Mouse (Mus musculus): ENCODE data around the gene Nudt3. TPM values are rescaled to one million over a fixed set of nuclear protein-coding genes. Genes with fewer than 3 reads are reported as not detected.

Nudt3 gene
- total and polyA plus RNA-seq, 3 experiments = 54.4 to 69.2 (median 58.3) TPM

DNA sequence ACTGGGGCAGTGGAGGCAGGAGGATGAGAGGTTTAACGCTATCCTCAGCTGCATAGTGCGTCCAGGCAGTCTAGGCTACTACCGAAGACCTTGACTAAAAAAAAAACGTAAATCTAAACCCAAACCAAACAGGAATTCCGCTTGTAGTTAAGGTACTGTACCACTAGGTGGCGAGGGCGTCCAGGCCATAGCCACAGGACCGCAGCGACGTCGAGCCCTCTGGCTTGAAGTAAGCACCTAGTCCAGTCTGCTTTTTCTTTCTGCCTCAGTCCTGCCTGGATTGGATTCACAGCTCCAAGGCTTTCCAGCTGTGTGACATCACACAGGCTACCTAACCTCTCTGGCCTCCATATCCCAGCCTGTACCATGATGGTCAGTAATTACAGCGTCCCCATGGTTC lies 26.9 kb upstream of the Nudt3 start:
- Histone ChIP-seq H3K9me3 (replicated peaks; ENCODE audit: low read length) (peaks cover 7% of the 10 kb centered on the region), H3K36me3 (replicated peaks in 1 of 2; ENCODE audit: control insufficient read depth in 1 of 2, insufficient read depth in 1 of 2, low read length in 1 of 2) (no peaks in the 10 kb centered on the region), H3K4me2 (ENCODE audit: insufficient read depth, low read depth, poor library complexity, severe bottlenecking) (no peak overlapping the region), H3K79me2 (replicated peaks; ENCODE audit: control insufficient read depth, extremely low read depth, insufficient read depth, poor library complexity, severe bottlenecking) (no peaks in the 10 kb centered on the region), H3K27me3 (replicated peaks) (peaks cover 13% of the 10 kb centered on the region), H3K4me3 (replicated peaks in 1 of 3; ENCODE audit: low read depth in 2 of 3, low read length in 2 of 3, poor library complexity in 1 of 3) (no peak overlapping the region), H3K27ac (ENCODE audit: insufficient read depth, low read depth) (no peak overlapping the region), H3K4me1 (ENCODE audit: control insufficient read depth in 1 of 2, insufficient read depth in 2 of 2) (peaks cover 7 to 16% of the 10 kb centered on the region in 2 experiments; a peak in 3 of 4 replicates), H3K9ac (ENCODE audit: insufficient read depth, low read depth) (no peak overlapping the region)
- dilution Hi-C loops (cut with MboI; ENCODE audit: extremely low pct_ligation_motif_present, extremely low pct_unique_long_range_greater_than_20kb, low sequenced_read_pairs) (no loop called here), in situ Hi-C loops (cut with MboI; ENCODE audit: low pct_ligation_motif_present, low pct_unique_long_range_greater_than_20kb, low sequenced_read_pairs) (loop anchor here (10.0 kb wide), 1 partner anchor 75 kb away; the partner anchor contains the start of gene Spdef)
- TF ChIP-seq ZKSCAN1 (IDR thresholded peaks at IDR 0.05; ENCODE audit: borderline replicate concordance, low read depth, low read length) (no peak), TCF12 (IDR thresholded peaks at IDR 0.05; ENCODE audit: low read depth, low read length) (no peak), HCFC1 (IDR thresholded peaks at IDR 0.05; ENCODE audit: low read depth, low read length) (no peak), JUND (conservative IDR thresholded peaks at IDR 0.05; ENCODE audit: low read depth, low read length) (no peak), TBP (conservative IDR thresholded peaks at IDR 0.05; ENCODE audit: low read depth, low read length) (no peak), RAD21 (IDR thresholded peaks at IDR 0.05; ENCODE audit: low read depth, low read length) (peak; percentile 94), CTCF (conservative IDR thresholded peaks at IDR 0.05 in 1 of 2, IDR thresholded peaks at IDR 0.05 in 1 of 2; ENCODE audit: low read depth in 2 of 2, low read length in 2 of 2) (peak; percentile 76 to 95), NELFE (IDR thresholded peaks at IDR 0.05; ENCODE audit: low read depth, low read length) (no peak), SMC3 (IDR thresholded peaks at IDR 0.05; ENCODE audit: low read depth, low read length) (peak; percentile 95), ELF1 (IDR thresholded peaks at IDR 0.05; ENCODE audit: low read depth, low read length) (no peak), MAFK (IDR thresholded peaks at IDR 0.05; ENCODE audit: insufficient replicate concordance, low read length) (no peak), USF1 (IDR thresholded peaks at IDR 0.05; ENCODE audit: low read depth, low read length) (no peak), MEF2A (IDR thresholded peaks at IDR 0.05; ENCODE audit: borderline replicate concordance, low read depth, low read length) (0 out of 2 replicates have a peak, but pooled peaks have one; percentile 11), ZMIZ1 (IDR thresholded peaks at IDR 0.05; ENCODE audit: low read depth, low read length) (no peak), CHD1 (IDR thresholded peaks at IDR 0.05; ENCODE audit: low read depth, low read length) (no peak), GABPA (IDR thresholded peaks at IDR 0.05; ENCODE audit: insufficient replicate concordance, low read depth, low read length) (no peak), MAX (IDR thresholded peaks at IDR 0.05; ENCODE audit: low read length) (no peak), EP300 (IDR thresholded peaks at IDR 0.05; ENCODE audit: low read length) (no peak), USF2 (conservative IDR thresholded peaks at IDR 0.05; ENCODE audit: low read depth, low read length) (no peak), PAX5 (IDR thresholded peaks at IDR 0.05; ENCODE audit: low read length) (no peak), POLR2A (IDR thresholded peaks at IDR 0.05; ENCODE audit: low read depth, low read length) (no peak), POLR2AphosphoS2 (IDR thresholded peaks at IDR 0.05; ENCODE audit: low read depth, low read length) (no peak), JUN (IDR thresholded peaks at IDR 0.05; ENCODE audit: insufficient read depth, low read depth, low read length) (no peak), KAT2A (IDR thresholded peaks at IDR 0.05; ENCODE audit: insufficient replicate concordance, low read length) (no peak), IRF4 (IDR thresholded peaks at IDR 0.05; ENCODE audit: low read depth, low read length) (no peak), UBTF (IDR thresholded peaks at IDR 0.05; ENCODE audit: low read depth, low read length) (no peak), ZC3H11A (IDR thresholded peaks at IDR 0.05; ENCODE audit: low read depth, low read length) (peak; percentile 58), MYC (IDR thresholded peaks at IDR 0.05; ENCODE audit: low read depth, low read length) (no peak), BHLHE40 (IDR thresholded peaks at IDR 0.05; ENCODE audit: low read depth, low read length) (no peak), RCOR1 (conservative IDR thresholded peaks at IDR 0.05; ENCODE audit: low read depth, low read length) (no peak), MXI1 (IDR thresholded peaks at IDR 0.05; ENCODE audit: low read depth, low read length) (no peak), ETS1 (conservative IDR thresholded peaks at IDR 0.05; ENCODE audit: low read depth, low read length) (no peak), ZNF384 (IDR thresholded peaks at IDR 0.05; ENCODE audit: low read depth, low read length) (peak; percentile 82), MAZ (IDR thresholded peaks at IDR 0.05; ENCODE audit: low read depth, low read length) (no peak)
- DNase-seq (ENCODE audit: extremely low read depth) = peak; percentile 82
